Mouse (Mus musculus): ENCODE results near the gene Pdss2. TPM values are rescaled to one million over a fixed set of nuclear protein-coding genes. Genes with fewer than 3 reads are reported as not detected.

Gene Pdss2
- polyA plus RNA-seq, 1 experiment from 2014 or later, result 13.7 TPM

GRCm38 (mm10) chr10:43226391-43226790, 5.1 kb downstream of the Pdss2 start:
- Histone ChIP-seq H3K27ac (replicated peaks; ENCODE audit: low read depth, low read length) (no peak overlapping the region), H3K4me2 (ENCODE audit: low read depth, low read length) (no peak overlapping the region), H3K9me3 (replicated peaks; ENCODE audit: control insufficient read depth, low read length) (no peaks in the 10 kb centered on the region), H3K36me3 (replicated peaks; ENCODE audit: control insufficient read depth, insufficient read depth, low read depth, low read length) (no peaks in the 10 kb centered on the region), H3K27me3 (ENCODE audit: control insufficient read depth, insufficient read depth, low read length) (no peaks in the 10 kb centered on the region), H3K4me1 (ENCODE audit: control insufficient read depth, insufficient read depth, low read length) (no peaks in the 10 kb centered on the region; the same call in 1 of the 2 replicates), H3K9ac (replicated peaks; ENCODE audit: low read length) (no peak overlapping the region), H3K4me3 (ENCODE audit: low read depth, low read length) (no peak overlapping the region)
- DNase-seq (ENCODE audit: low spot score), result no peak
- 90% methylated on average over 1 of the region's 1 CpGs for WGBS
- ATAC-seq (replicated peaks; ENCODE audit: insufficient number of reproducible peaks, low FRiP score, low TSS enrichment, low read depth), result no peak

- DNase-seq (ENCODE audit: low spot score) (no peak), ATAC-seq (replicated peaks; ENCODE audit: insufficient number of reproducible peaks, low FRiP score, low TSS enrichment, low read depth) (no peak)
- no peak overlapping the region for H3K9ac ChIP-seq (replicated peaks; ENCODE audit: low read length)
- H3K27ac ChIP-seq (replicated peaks; ENCODE audit: low read depth, low read length), result no peak overlapping the region
- H3K36me3 ChIP-seq (replicated peaks; ENCODE audit: control insufficient read depth, insufficient read depth, low read depth, low read length), result no peaks in the 10 kb centered on the region
- H3K4me1 ChIP-seq (ENCODE audit: control insufficient read depth, insufficient read depth, low read length), result no peaks in the 10 kb centered on the region
- no peaks in the 10 kb centered on the region for H3K9me3 ChIP-seq (replicated peaks; ENCODE audit: control insufficient read depth, low read length)
- H3K4me3 ChIP-seq (ENCODE audit: low read depth, low read length), result no peak overlapping the region
- no peak overlapping the region for H3K4me2 ChIP-seq (ENCODE audit: low read depth, low read length)
- H3K27me3 ChIP-seq (ENCODE audit: control insufficient read depth, insufficient read depth, low read length), result no peaks in the 10 kb centered on the region
- WGBS, result 88% methylated on average over 2 of the region's 2 CpGs
Observed at GRCm38 (mm10) chr10:43229236-43229635, 8.0 kb downstream of the Pdss2 start.

- Histone ChIP-seq H3K27me3 (ENCODE audit: control insufficient read depth, insufficient read depth, low read length) (no peaks in the 10 kb centered on the region), H3K4me2 (ENCODE audit: low read depth, low read length) (no peak overlapping the region), H3K9ac (replicated peaks; ENCODE audit: low read length) (no peak overlapping the region), H3K36me3 (replicated peaks; ENCODE audit: control insufficient read depth, insufficient read depth, low read depth, low read length) (no peaks in the 10 kb centered on the region), H3K27ac (replicated peaks; ENCODE audit: low read depth, low read length) (no peak overlapping the region), H3K4me1 (ENCODE audit: control insufficient read depth, insufficient read depth, low read length) (no peaks in the 10 kb centered on the region), H3K9me3 (replicated peaks; ENCODE audit: control insufficient read depth, low read length) (no peaks in the 10 kb centered on the region), H3K4me3 (ENCODE audit: low read depth, low read length) (no peak overlapping the region)
- DNase-seq (ENCODE audit: low spot score) (no peak), ATAC-seq (replicated peaks; ENCODE audit: insufficient number of reproducible peaks, low FRiP score, low TSS enrichment, low read depth) (no peak)
- 58% methylated on average over 4 of the region's 4 CpGs for WGBS
Observed at GRCm38 (mm10) chr10:43234522-43234921, 13.2 kb downstream of the Pdss2 start.

- no peaks in the 10 kb centered on the region for H3K9me3 ChIP-seq (replicated peaks; ENCODE audit: control insufficient read depth, low read length)
- no peaks in the 10 kb centered on the region for H3K4me1 ChIP-seq (ENCODE audit: control insufficient read depth, insufficient read depth, low read length)
- DNase-seq (ENCODE audit: low spot score) (no peak), ATAC-seq (replicated peaks; ENCODE audit: insufficient number of reproducible peaks, low FRiP score, low TSS enrichment, low read depth) (no peak)
- WGBS, result 78% methylated on average over 3 of the region's 3 CpGs
- no peak overlapping the region for H3K4me2 ChIP-seq (ENCODE audit: low read depth, low read length)
- no peaks in the 10 kb centered on the region for H3K27me3 ChIP-seq (ENCODE audit: control insufficient read depth, insufficient read depth, low read length)
- no peak overlapping the region for H3K27ac ChIP-seq (replicated peaks; ENCODE audit: low read depth, low read length)
- H3K36me3 ChIP-seq (replicated peaks; ENCODE audit: control insufficient read depth, insufficient read depth, low read depth, low read length), result no peaks in the 10 kb centered on the region
- H3K4me3 ChIP-seq (ENCODE audit: low read depth, low read length), result no peak overlapping the region
- no peak overlapping the region for H3K9ac ChIP-seq (replicated peaks; ENCODE audit: low read length)
Observed at GRCm38 (mm10) chr10:43235011-43235410, 13.7 kb downstream of the Pdss2 start.

- DNase-seq (ENCODE audit: low spot score) (no peak), ATAC-seq (replicated peaks; ENCODE audit: insufficient number of reproducible peaks, low FRiP score, low TSS enrichment, low read depth) (no peak)
- Histone ChIP-seq H3K36me3 (replicated peaks; ENCODE audit: control insufficient read depth, insufficient read depth, low read depth, low read length) (no peaks in the 10 kb centered on the region), H3K4me3 (ENCODE audit: low read depth, low read length) (no peak overlapping the region), H3K4me1 (ENCODE audit: control insufficient read depth, insufficient read depth, low read length) (no peaks in the 10 kb centered on the region), H3K4me2 (ENCODE audit: low read depth, low read length) (no peak overlapping the region), H3K27ac (replicated peaks; ENCODE audit: low read depth, low read length) (no peak overlapping the region), H3K9ac (replicated peaks; ENCODE audit: low read length) (no peak overlapping the region), H3K9me3 (replicated peaks; ENCODE audit: control insufficient read depth, low read length) (no peaks in the 10 kb centered on the region), H3K27me3 (ENCODE audit: control insufficient read depth, insufficient read depth, low read length) (no peaks in the 10 kb centered on the region)
- WGBS, result 86% methylated on average over 5 of the region's 5 CpGs
Observed at GRCm38 (mm10) chr10:43235758-43236669, 14.7 kb downstream of the Pdss2 start.

- H3K4me1 ChIP-seq (ENCODE audit: control insufficient read depth, insufficient read depth, low read length), result no peaks in the 10 kb centered on the region
- H3K4me2 ChIP-seq (ENCODE audit: low read depth, low read length), result no peak overlapping the region
- ATAC-seq (replicated peaks; ENCODE audit: insufficient number of reproducible peaks, low FRiP score, low TSS enrichment, low read depth) (no peak), DNase-seq (ENCODE audit: low spot score) (peak; percentile 9)
- WGBS, result 82% methylated on average over 8 of the region's 8 CpGs
- H3K36me3 ChIP-seq (replicated peaks; ENCODE audit: control insufficient read depth, insufficient read depth, low read depth, low read length), result no peaks in the 10 kb centered on the region
- H3K9ac ChIP-seq (replicated peaks; ENCODE audit: low read length), result no peak overlapping the region
- H3K4me3 ChIP-seq (ENCODE audit: low read depth, low read length), result no peak overlapping the region
- no peaks in the 10 kb centered on the region for H3K27me3 ChIP-seq (ENCODE audit: control insufficient read depth, insufficient read depth, low read length)
- no peaks in the 10 kb centered on the region for H3K9me3 ChIP-seq (replicated peaks; ENCODE audit: control insufficient read depth, low read length)
- no peak overlapping the region for H3K27ac ChIP-seq (replicated peaks; ENCODE audit: low read depth, low read length)
Observed at GRCm38 (mm10) chr10:43242215-43242614, 20.9 kb downstream of the Pdss2 start.

- DNase-seq (ENCODE audit: low spot score), result peak; percentile 8
- no peak overlapping the region for H3K27ac ChIP-seq (replicated peaks; ENCODE audit: low read depth, low read length)
- no peaks in the 10 kb centered on the region for H3K36me3 ChIP-seq (replicated peaks; ENCODE audit: control insufficient read depth, insufficient read depth, low read depth, low read length)
- no peaks in the 10 kb centered on the region for H3K9me3 ChIP-seq (replicated peaks; ENCODE audit: control insufficient read depth, low read length)
- no peaks in the 10 kb centered on the region for H3K27me3 ChIP-seq (ENCODE audit: control insufficient read depth, insufficient read depth, low read length)
- no peak overlapping the region for H3K9ac ChIP-seq (replicated peaks; ENCODE audit: low read length)
- 17% methylated on average over 3 of the region's 3 CpGs for WGBS
- no peaks in the 10 kb centered on the region for H3K4me1 ChIP-seq (ENCODE audit: control insufficient read depth, insufficient read depth, low read length)
- no peak overlapping the region for H3K4me2 ChIP-seq (ENCODE audit: low read depth, low read length)
- H3K4me3 ChIP-seq (ENCODE audit: low read depth, low read length), result no peak overlapping the region
- no peak for ATAC-seq (replicated peaks; ENCODE audit: insufficient number of reproducible peaks, low FRiP score, low TSS enrichment, low read depth)
Observed at GRCm38 (mm10) chr10:43244262-43244806, 23.0 kb downstream of the Pdss2 start.

- Histone ChIP-seq H3K27ac (replicated peaks; ENCODE audit: low read depth, low read length) (no peak overlapping the region), H3K27me3 (ENCODE audit: control insufficient read depth, insufficient read depth, low read length) (no peaks in the 10 kb centered on the region), H3K4me1 (ENCODE audit: control insufficient read depth, insufficient read depth, low read length) (no peaks in the 10 kb centered on the region), H3K36me3 (replicated peaks; ENCODE audit: control insufficient read depth, insufficient read depth, low read depth, low read length) (no peaks in the 10 kb centered on the region), H3K9ac (replicated peaks; ENCODE audit: low read length) (no peak overlapping the region), H3K4me3 (ENCODE audit: low read depth, low read length) (no peak overlapping the region), H3K4me2 (ENCODE audit: low read depth, low read length) (no peak overlapping the region), H3K9me3 (replicated peaks; ENCODE audit: control insufficient read depth, low read length) (no peaks in the 10 kb centered on the region)
- DNase-seq (ENCODE audit: low spot score), result no peak
- WGBS, result 51% methylated on average over 17 of the region's 17 CpGs
- no peak for ATAC-seq (replicated peaks; ENCODE audit: insufficient number of reproducible peaks, low FRiP score, low TSS enrichment, low read depth)
Observed at GRCm38 (mm10) chr10:43245461-43246200, 24.3 kb downstream of the Pdss2 start.
